Mouse (Mus musculus) CD4-positive naive resting alpha-beta T cell, adult 76 days (primary cell): Measurements from ENCODE around the gene Olfr348. TPM values are rescaled to one million over a fixed set of nuclear protein-coding genes. Genes with fewer than 3 reads are reported as not detected.

Experiments used
- total RNA-seq: library from RNA; stranded (reverse); gene quantifications from one replicate; pipeline ENCODE4 v1.2.4, GENCODE M21; 2023

The Olfr348 gene
- not detected for total RNA-seq

GRCm38 (mm10) chr2:36783976-36784375, at the start of gene Olfr348:
Gene Olfr348 (plus strand): TSS chr2:36784276.

GRCm38 (mm10) chr2:36790238-36790637, 6.2 kb downstream of the Olfr348 start, which contains the start of gene Olfr50:
Gene Olfr50 (plus strand): TSS chr2:36790538.

GRCm38 (mm10) chr2:36816932-36817331, 32.9 kb downstream of the Olfr348 start, which contains the start of gene Olfr3:
Gene Olfr3 (minus strand): TSS chr2:36817032.

Other genes starting within 250 kb of the Olfr348 start
- gene Olfr344, start 217.6 kb upstream of the Olfr348 start, total RNA-seq: not detected
- gene Olfr345, start 144.2 kb upstream of the Olfr348 start, total RNA-seq: not detected
- gene Olfr346, start 98.5 kb upstream of the Olfr348 start, total RNA-seq: not detected
- gene Olfr347, start 52.4 kb upstream of the Olfr348 start, total RNA-seq: not detected
- not detected for gene Olfr50, start 6.3 kb downstream of the Olfr348 start, total RNA-seq
- not detected for gene Olfr3, start 32.8 kb downstream of the Olfr348 start, total RNA-seq
- gene Olfr350, start 62.0 kb downstream of the Olfr348 start, total RNA-seq: not detected
- gene Olfr351, start 78.4 kb downstream of the Olfr348 start, total RNA-seq: not detected
- not detected for gene Olfr352, start 84.2 kb downstream of the Olfr348 start, total RNA-seq
- gene Olfr353, start 108.7 kb downstream of the Olfr348 start, total RNA-seq: not detected
- gene Olfr354, start 121.4 kb downstream of the Olfr348 start, total RNA-seq: not detected
- gene Olfr355, start 144.6 kb downstream of the Olfr348 start, total RNA-seq: not detected
- gene Olfr356, start 152.8 kb downstream of the Olfr348 start, total RNA-seq: not detected
- not detected for gene Olfr357, start 209.6 kb downstream of the Olfr348 start, total RNA-seq
- not detected for gene Olfr358, start 225.1 kb downstream of the Olfr348 start, total RNA-seq